Mouse (Mus musculus) inflammation-experienced regulatory T-cells, adult 6 months (primary cell): ENCODE data around the gene Rilp. TPM values are rescaled to one million over a fixed set of nuclear protein-coding genes. Genes with fewer than 3 reads are reported as not detected.

ENCODE experiments used
- ATAC-seq: one replicate; pipeline ENCODE4 v1.8.0; 2017
- polyA plus RNA-seq, 3 experiments: library from polyadenylated mRNA; unstranded; fragments of 100-300 nt; shearing (Covaris generic); gene quantifications; one replicate each; pipeline ENCODE4 v1.2.1; 2017

Rilp gene
- polyA plus RNA-seq, 3 experiments from 2014 or later = not detected

DNA sequence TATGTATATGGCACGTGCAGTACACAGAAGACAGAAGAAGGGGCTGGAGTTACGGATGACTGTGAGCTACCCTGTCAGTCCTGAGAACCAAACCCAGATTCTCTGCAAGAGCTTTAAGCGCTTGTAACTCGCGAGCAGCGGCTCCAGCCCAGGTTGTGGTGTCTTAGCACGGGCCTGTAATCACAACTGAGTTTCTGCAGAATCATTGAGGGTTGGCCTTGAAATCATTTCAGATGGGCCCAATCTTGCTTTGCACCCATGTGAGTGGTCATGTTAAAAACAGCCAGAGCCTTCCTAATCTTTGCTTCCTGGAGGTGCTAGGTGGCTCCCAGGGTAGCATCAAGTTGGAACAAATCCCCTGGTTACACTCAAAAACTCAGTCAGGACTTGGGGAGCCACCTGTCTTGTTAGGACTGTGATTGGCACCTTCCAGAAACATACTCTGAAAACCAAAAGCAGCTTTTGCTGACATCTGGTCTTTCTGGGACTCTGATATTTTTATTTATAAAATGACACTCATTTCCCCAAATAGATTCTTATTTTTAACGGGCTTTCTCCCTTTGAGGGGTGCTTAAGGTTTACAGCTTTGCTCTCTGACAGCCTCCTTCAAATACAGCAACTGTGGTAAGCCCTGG lies 50.1 kb downstream of the Rilp start:
- no peak for ATAC-seq

DNA sequence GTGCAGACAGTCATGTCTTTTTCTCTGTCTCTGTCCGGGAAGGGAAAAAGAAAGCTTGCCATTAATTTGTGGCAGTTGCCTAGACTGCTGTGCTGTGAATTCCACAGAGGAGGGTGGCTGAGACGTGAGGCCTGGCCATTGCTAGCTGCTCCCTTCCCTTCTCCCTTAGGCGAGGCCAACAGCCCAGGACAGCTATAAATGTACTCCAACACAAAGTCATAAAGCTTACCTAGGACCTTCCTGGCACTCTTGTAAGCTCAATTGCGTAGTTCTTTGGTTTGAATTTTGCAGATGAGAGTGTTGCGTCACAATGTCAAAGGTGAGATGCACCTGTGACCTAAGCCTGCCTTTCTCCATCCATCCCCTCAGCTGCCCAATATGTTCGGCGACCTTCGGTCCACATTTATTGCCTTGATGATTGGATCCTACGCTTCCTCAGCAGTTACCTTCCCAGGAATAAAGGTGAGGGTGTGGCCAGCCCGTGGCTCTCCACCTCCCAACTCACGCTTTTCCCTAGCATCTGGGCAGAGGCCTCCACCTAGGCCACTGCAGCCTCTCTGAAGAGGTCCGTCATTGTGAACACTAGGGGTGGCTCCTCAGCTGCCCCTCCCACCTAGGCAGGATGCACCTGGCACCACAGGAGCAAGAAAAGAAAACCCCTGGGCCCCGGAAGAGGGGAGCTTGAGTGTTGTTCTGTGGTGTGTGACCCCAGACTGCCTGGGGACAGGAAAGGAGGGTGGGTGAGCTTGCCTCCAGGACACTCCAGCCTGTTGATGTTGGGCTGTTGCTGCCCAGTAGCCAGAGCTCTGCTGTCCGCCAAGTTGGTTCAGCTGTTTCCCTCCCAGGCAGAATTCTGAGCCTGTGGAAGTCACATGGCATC lies 50.9 kb downstream of the Rilp start:
- no peak for ATAC-seq

DNA sequence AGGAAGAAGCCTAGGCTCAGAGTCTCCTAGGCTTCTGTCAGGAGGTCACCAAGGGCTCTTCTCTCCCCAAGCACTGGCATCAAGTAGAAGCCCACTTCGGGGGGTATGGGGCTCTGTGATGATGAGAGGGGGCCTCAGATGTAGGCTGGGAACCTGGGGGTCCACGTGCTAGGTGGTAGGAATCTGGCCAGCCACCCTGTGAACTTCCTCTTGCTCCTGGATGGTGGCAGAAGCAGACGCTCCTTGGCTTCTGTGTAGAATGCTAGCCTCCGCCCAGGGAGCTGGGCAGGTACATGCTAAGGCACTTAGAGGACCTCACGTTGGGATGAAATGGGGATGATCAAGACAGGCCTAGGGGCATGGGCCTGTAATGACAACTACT lies 51.5 kb downstream of the Rilp start:
- ATAC-seq = no peak

Other genes starting within 250 kb of the Rilp start
- 100 to 1,000 TPM; 199 to 296 (median 217) TPM for gene Rpa1, start 161.8 kb upstream of the Rilp start, polyA plus RNA-seq
- 10 to 100 TPM; 10.8 to 25.4 (median 23.2) TPM for gene Smyd4, start 161.7 kb upstream of the Rilp start, polyA plus RNA-seq
- gene Serpinf1, start 87.4 kb upstream of the Rilp start, polyA plus RNA-seq = 1 to 10 TPM; 3.3 to 5.0 (median 4.9) TPM
- gene Serpinf2, start 70.5 kb upstream of the Rilp start, polyA plus RNA-seq = not detected
- 1 to 10 TPM; 5.1 to 7.9 (median 5.2) TPM for gene Wdr81, start 55.4 kb upstream of the Rilp start, polyA plus RNA-seq
- gene Tlcd2, start 48.4 kb upstream of the Rilp start, polyA plus RNA-seq = 10 to 100 TPM in 2 of 3 experiments, 1 to 10 TPM in 1; 10.0 to 23.2 (median 21.3) TPM
- gene Prpf8, start 23.3 kb upstream of the Rilp start, polyA plus RNA-seq = 10 to 100 TPM; 37.6 to 48.7 (median 43.8) TPM
- gene Scarf1, start 3.4 kb downstream of the Rilp start, polyA plus RNA-seq = under 1 TPM; 0.18 to 0.93 (median 0.28) TPM
- gene Slc43a2, start 21.6 kb downstream of the Rilp start, polyA plus RNA-seq = 10 to 100 TPM; 20.1 to 22.4 (median 21.6) TPM
- gene Pitpna, start 78.0 kb downstream of the Rilp start, polyA plus RNA-seq = 10 to 100 TPM; 30.5 to 50.5 (median 40.2) TPM
- 100 to 1,000 TPM; 110 to 156 (median 133) TPM for gene Inpp5k, start 120.9 kb downstream of the Rilp start, polyA plus RNA-seq
- 10 to 100 TPM; 15.6 to 24.5 (median 23.1) TPM for gene Myo1c, start 140.4 kb downstream of the Rilp start, polyA plus RNA-seq
- 10 to 100 TPM; 10.5 to 13.5 (median 12.0) TPM for gene Crk, start 169.2 kb downstream of the Rilp start, polyA plus RNA-seq
- gene Ywhae, start 222.8 kb downstream of the Rilp start, polyA plus RNA-seq = 100 to 1,000 TPM; 347 to 645 (median 394) TPM